8 mouse cellular contexts compared by ENCODE assay signal in the genomic region with DNA sequence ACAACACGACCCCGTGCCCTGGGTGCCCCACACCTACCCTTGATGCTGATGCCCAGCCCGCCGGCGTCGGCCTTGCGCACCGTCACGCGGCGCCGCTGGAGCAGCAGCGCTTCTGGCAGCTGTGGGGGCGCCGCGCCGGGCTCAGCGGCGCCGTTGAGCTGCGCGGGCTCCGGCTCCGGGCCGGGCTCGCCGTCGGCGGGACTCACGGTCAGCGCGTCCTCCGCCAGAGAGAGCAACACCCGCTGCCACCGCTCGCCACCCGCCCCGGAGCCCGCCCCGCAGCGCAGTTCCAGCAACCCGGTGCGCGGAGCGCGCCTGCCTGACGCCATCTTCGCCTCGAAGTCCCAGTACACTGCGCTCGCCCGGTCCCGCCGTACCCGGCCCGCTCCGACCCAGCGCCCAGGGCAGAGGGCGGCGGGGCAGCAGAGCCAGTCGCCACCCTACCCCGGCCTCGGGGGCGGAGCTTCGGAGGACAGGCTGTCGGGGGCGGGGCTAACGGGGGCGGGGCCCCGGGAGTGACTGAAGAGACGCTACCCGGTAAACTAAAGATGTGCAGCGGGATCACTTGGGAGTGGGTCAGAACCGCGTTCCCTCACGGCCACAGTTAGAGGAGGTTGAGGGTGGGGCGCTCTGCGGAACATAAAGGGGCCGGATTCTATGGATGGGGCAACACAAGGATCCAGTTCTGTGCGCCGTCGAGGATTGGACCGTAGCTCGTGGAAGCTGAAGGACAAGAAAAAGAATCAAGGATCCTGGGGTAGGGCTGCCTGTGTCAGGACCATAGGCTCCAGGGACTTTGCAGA. TPM values are rescaled to one million over a fixed set of nuclear protein-coding genes. Genes with fewer than 3 reads are reported as not detected.
DNase-seq lines count a peak whose midpoint lies in the region; ATAC-seq lines count a peak whose summit lies in the region.

A gene (minus strand): TSS at position 457 of the 803 bp plus-strand sequence.

- DNase-seq in adrenal gland, postnatal 14 days: peak; percentile 94
- peak; percentile 86 for DNase-seq in embryo, embryonic 9.5 days (ENCODE audit: extremely low spot score)
- DNase-seq in gastrocnemius, postnatal 36 days: peak; percentile 87 to 88
- peak; percentile 88 for DNase-seq in intestine, embryonic 14.5 days (ENCODE audit: low spot score)
- peak; percentile 71 to 78 for DNase-seq in left cerebral cortex, postnatal 25 days (ENCODE audit: low spot score in 2 of 2)
- DNase-seq in right cerebral cortex, postnatal 10 days (ENCODE audit: low spot score in 2 of 2): peak; percentile 83 to 87
- peak; percentile 85 for DNase-seq in urinary bladder, postnatal 14 days (ENCODE audit: low spot score)

- peak within 1 kb of the TSS; percentile 78 for H3K4me2 ChIP-seq in intestine, embryonic 14.5 days (ENCODE audit: low read length)

- H3K27ac ChIP-seq in intestine, embryonic 14.5 days (ENCODE audit: low read depth): no peak within 1 kb of the TSS

- intact Hi-C loops in gastrocnemius, postnatal 36 days (cut with DNase I): no loop called here
- intact Hi-C loops in left cerebral cortex, postnatal 25 days (cut with DNase I): no loop called here

- no peaks in the 10 kb centered on the region for H3K9me3 ChIP-seq in intestine, embryonic 14.5 days (ENCODE audit: control insufficient read depth, low read length)

- H3K4me1 ChIP-seq in intestine, embryonic 14.5 days (replicated peaks; ENCODE audit: control insufficient read depth, insufficient read depth, low read length): 0 out of 2 replicates have a peak, but pooled peaks cover 6% of the 10 kb centered on the region

- peaks cover 4% of the 10 kb centered on the region; the same call in 1 of the 2 replicates for H3K27me3 ChIP-seq in intestine, embryonic 14.5 days (replicated peaks; ENCODE audit: control insufficient read depth, insufficient read depth, low read length)

- 2% methylated on average over 75 of the region's 84 CpGs for WGBS in intestine, embryonic 14.5 days

- peak within 1 kb of the TSS; percentile 69 for H3K4me3 ChIP-seq in intestine, embryonic 14.5 days (ENCODE audit: low read depth, low read length)

- peak; percentile 81 for ATAC-seq in intestine, embryonic 14.5 days (replicated peaks; ENCODE audit: low FRiP score, low TSS enrichment, low read depth)
- ATAC-seq in megakaryocyte-erythroid progenitor cell, adult 5-6 weeks (replicated peaks; ENCODE audit: low FRiP score, low TSS enrichment, poor library complexity, severe bottlenecking): peak; percentile 83

- H3K36me3 ChIP-seq in intestine, embryonic 14.5 days (ENCODE audit: control insufficient read depth, insufficient read depth, low read length): no peaks in the 10 kb centered on the region

- peak within 1 kb of the TSS; percentile 59 for H3K9ac ChIP-seq in intestine, embryonic 14.5 days (ENCODE audit: low read length)

RNA-seq across cellular contexts. Expression of the gene that starts here (rescaled TPM):
- 27.7 and 32.3 TPM in 2 replicates for total RNA-seq in adrenal gland, postnatal 14 days (2021)
- 100 to 1,000 TPM; 221 to 230 TPM for total RNA-seq in gastrocnemius, postnatal 36 days (2021)
- polyA plus RNA-seq in intestine, embryonic 14.5 days (2014; fragmentation: Nextera tagmentation; extraction: Ambion mirVana): 2.3 and 2.7 TPM in 2 replicates
- 10 to 100 TPM; 30.7 to 35.7 TPM for total RNA-seq in left cerebral cortex, postnatal 25 days (2021)
- 0.27 and 1.5 TPM in 2 replicates for total RNA-seq in megakaryocyte-erythroid progenitor cell, adult 5-6 weeks (2014; fragmentation: Nextera tagmentation)
- total RNA-seq in megakaryocyte-erythroid progenitor cell, adult 5-6 weeks (2017): 0.76 TPM in 1 of 2 replicates, not detected in the other

Comparison
In these comparisons a context has a peak if more than half of its experiments do, and no peak if none do; other contexts are left out.
1. RNA of the gene that starts here (total RNA-seq): 221 to 230 TPM in gastrocnemius, postnatal 36 days, 30.7 to 35.7 TPM in left cerebral cortex, postnatal 25 days and 27.7 to 32.3 TPM in adrenal gland, postnatal 14 days; 0.27 to 1.5 TPM in megakaryocyte-erythroid progenitor cell, adult 5-6 weeks; every median in the first group is over 10 times any median in the second.
2. Peak in every context shown above with its lines, with median percentiles within 50 percentile points of each other: DNase-seq.